Mouse (Mus musculus): Measurements from ENCODE around the gene Fnbp1.

GRCm38 (mm10) chr2:31031972-31032371 lies 109.8 kb downstream of the Fnbp1 start:
- TF ChIP-seq GATA1 (IDR thresholded peaks at IDR 0.05; ENCODE audit: low read length) (no peak), TAL1 (IDR thresholded peaks at IDR 0.05; ENCODE audit: low read length) (no peak)

All from erythroblast, embryonic 14.5 days (primary cell).